Mouse (Mus musculus): Measurements from ENCODE around the gene Fam243. TPM values are rescaled to one million over a fixed set of nuclear protein-coding genes. Genes with fewer than 3 reads are reported as not detected.

Fam243 gene
- polyA plus RNA-seq, 1 experiment from 2014 or later: not detected

DNA sequence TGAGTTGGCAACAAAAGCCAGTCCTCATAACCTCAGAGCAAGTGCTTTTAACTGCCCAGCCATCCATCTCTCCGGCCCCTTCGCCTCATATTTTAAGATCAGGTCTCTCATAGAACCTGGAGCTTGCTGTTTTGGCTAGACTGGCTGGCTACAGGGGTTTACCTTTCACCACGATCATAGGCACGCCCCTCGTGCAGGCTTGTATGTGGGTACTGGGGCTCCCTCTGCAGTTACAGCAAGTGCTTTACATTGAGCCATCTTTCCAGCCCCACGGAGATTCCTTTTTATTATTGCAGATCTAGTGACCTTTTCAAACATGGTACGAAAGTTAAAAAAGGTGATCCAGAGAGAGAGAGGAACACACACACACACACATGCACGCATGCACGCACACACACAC lies 13.4 kb upstream of the Fam243 start:
- 61% methylated on average over 9 of the region's 9 CpGs for WGBS
- no peak overlapping the region for H3K4me2 ChIP-seq (ENCODE audit: low read depth, severe bottlenecking)
- H3K9me3 ChIP-seq (ENCODE audit: control insufficient read depth, low read length): no peaks in the 10 kb centered on the region
- H3K9ac ChIP-seq (ENCODE audit: low read length): no peak overlapping the region
- no peaks in the 10 kb centered on the region for H3K27me3 ChIP-seq (ENCODE audit: control insufficient read depth, insufficient read depth, low read length)
- H3K4me3 ChIP-seq (ENCODE audit: low read depth, low read length): no peak overlapping the region
- no peak for ATAC-seq (ENCODE audit: insufficient number of reproducible peaks, low FRiP score, low TSS enrichment, low read depth)
- no peak for DNase-seq (ENCODE audit: low spot score)
- H3K27ac ChIP-seq (replicated peaks; ENCODE audit: low read depth, low read length): no peak overlapping the region
- H3K36me3 ChIP-seq (ENCODE audit: control insufficient read depth, insufficient read depth, low read length): no peaks in the 10 kb centered on the region
- H3K4me1 ChIP-seq (ENCODE audit: control insufficient read depth, insufficient read depth, low read length): 0 out of 2 replicates have a peak, but pooled peaks cover 3% of the 10 kb centered on the region

GRCm38 (mm10) chr16:92330966-92331365 lies 9.7 kb upstream of the Fam243 start:
- H3K27ac ChIP-seq (replicated peaks; ENCODE audit: low read depth, low read length): no peak overlapping the region
- WGBS: 73% methylated on average over 5 of the region's 5 CpGs

DNA sequence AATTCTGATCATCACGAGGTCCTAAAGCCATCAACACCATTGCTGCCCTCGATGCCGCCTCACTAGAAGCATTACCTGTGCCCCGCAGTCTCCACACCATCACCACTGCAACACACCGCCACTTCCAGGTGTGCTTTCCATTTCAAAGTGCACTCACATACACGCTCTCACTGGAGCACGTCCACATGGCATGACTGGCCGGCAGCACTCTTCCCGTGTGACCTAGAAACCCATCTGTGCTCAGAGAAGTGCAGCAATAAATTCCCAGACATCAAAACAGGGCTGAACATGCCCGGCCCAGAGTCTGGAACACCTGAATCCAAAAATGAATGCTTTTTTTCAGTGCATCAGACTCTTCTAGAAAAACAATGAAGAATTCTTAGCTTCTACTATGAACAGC lies 6.7 kb upstream of the Fam243 start:
- Histone ChIP-seq H3K27ac (replicated peaks; ENCODE audit: low read depth, low read length) (no peak overlapping the region), H3K9me3 (ENCODE audit: control insufficient read depth, low read length) (no peaks in the 10 kb centered on the region), H3K4me1 (ENCODE audit: control insufficient read depth, insufficient read depth, low read length) (no peaks in the 10 kb centered on the region), H3K27me3 (ENCODE audit: control insufficient read depth, insufficient read depth, low read length) (no peaks in the 10 kb centered on the region), H3K4me3 (ENCODE audit: low read depth, low read length) (no peak overlapping the region), H3K9ac (ENCODE audit: low read length) (no peak overlapping the region), H3K36me3 (ENCODE audit: control insufficient read depth, insufficient read depth, low read length) (no peaks in the 10 kb centered on the region), H3K4me2 (ENCODE audit: low read depth, severe bottlenecking) (no peak overlapping the region)
- ATAC-seq (ENCODE audit: insufficient number of reproducible peaks, low FRiP score, low TSS enrichment, low read depth) (no peak), DNase-seq (ENCODE audit: low spot score) (no peak)
- WGBS: 81% methylated on average over 10 of the region's 10 CpGs

More at GRCm38 (mm10) chr16:92330966-92331365, 9.7 kb upstream of the Fam243 start:
- no peak overlapping the region for H3K4me3 ChIP-seq (ENCODE audit: low read depth, low read length)
- DNase-seq (ENCODE audit: low spot score): no peak
- no peaks in the 10 kb centered on the region for H3K4me1 ChIP-seq (ENCODE audit: control insufficient read depth, insufficient read depth, low read length)
- no peak overlapping the region for H3K4me2 ChIP-seq (ENCODE audit: low read depth, severe bottlenecking)
- H3K9ac ChIP-seq (ENCODE audit: low read length): no peak overlapping the region
- no peaks in the 10 kb centered on the region for H3K27me3 ChIP-seq (ENCODE audit: control insufficient read depth, insufficient read depth, low read length)
- no peak for ATAC-seq (ENCODE audit: insufficient number of reproducible peaks, low FRiP score, low TSS enrichment, low read depth)
- no peaks in the 10 kb centered on the region for H3K9me3 ChIP-seq (ENCODE audit: control insufficient read depth, low read length)
- no peaks in the 10 kb centered on the region for H3K36me3 ChIP-seq (ENCODE audit: control insufficient read depth, insufficient read depth, low read length)

GRCm38 (mm10) chr16:92325062-92325406 lies 3.8 kb upstream of the Fam243 start:
- DNase-seq (ENCODE audit: low spot score): no peak

GRCm38 (mm10) chr16:92324309-92325061 lies 3.2 kb upstream of the Fam243 start:
- no peaks in the 10 kb centered on the region for H3K27me3 ChIP-seq (ENCODE audit: control insufficient read depth, insufficient read depth, low read length)
- no peak overlapping the region for H3K27ac ChIP-seq (replicated peaks; ENCODE audit: low read depth, low read length)
- H3K36me3 ChIP-seq (ENCODE audit: control insufficient read depth, insufficient read depth, low read length): no peaks in the 10 kb centered on the region
- H3K4me3 ChIP-seq (ENCODE audit: low read depth, low read length): no peak overlapping the region
- ATAC-seq (ENCODE audit: insufficient number of reproducible peaks, low FRiP score, low TSS enrichment, low read depth) (no peak), DNase-seq (ENCODE audit: low spot score) (no peak)
- H3K9me3 ChIP-seq (ENCODE audit: control insufficient read depth, low read length): no peaks in the 10 kb centered on the region
- no peak overlapping the region for H3K4me2 ChIP-seq (ENCODE audit: low read depth, severe bottlenecking)
- 64% methylated on average over 7 of the region's 7 CpGs for WGBS
- H3K4me1 ChIP-seq (ENCODE audit: control insufficient read depth, insufficient read depth, low read length): no peaks in the 10 kb centered on the region
- no peak overlapping the region for H3K9ac ChIP-seq (ENCODE audit: low read length)

More at GRCm38 (mm10) chr16:92325062-92325406, 3.8 kb upstream of the Fam243 start:
- no peaks in the 10 kb centered on the region for H3K36me3 ChIP-seq (ENCODE audit: control insufficient read depth, insufficient read depth, low read length)
- H3K4me3 ChIP-seq (ENCODE audit: low read depth, low read length): no peak overlapping the region
- no peaks in the 10 kb centered on the region for H3K9me3 ChIP-seq (ENCODE audit: control insufficient read depth, low read length)
- ATAC-seq (ENCODE audit: insufficient number of reproducible peaks, low FRiP score, low TSS enrichment, low read depth): no peak
- H3K27ac ChIP-seq (replicated peaks; ENCODE audit: low read depth, low read length): no peak overlapping the region
- H3K4me2 ChIP-seq (ENCODE audit: low read depth, severe bottlenecking): no peak overlapping the region
- no peak overlapping the region for H3K9ac ChIP-seq (ENCODE audit: low read length)
- H3K4me1 ChIP-seq (ENCODE audit: control insufficient read depth, insufficient read depth, low read length): no peaks in the 10 kb centered on the region
- H3K27me3 ChIP-seq (ENCODE audit: control insufficient read depth, insufficient read depth, low read length): no peaks in the 10 kb centered on the region
- WGBS: 57% methylated on average over 1 of the region's 1 CpGs

- no peak overlapping the region for H3K27ac ChIP-seq (replicated peaks; ENCODE audit: low read depth, low read length)
- H3K4me2 ChIP-seq (ENCODE audit: low read depth, severe bottlenecking): no peak overlapping the region
- no peaks in the 10 kb centered on the region for H3K27me3 ChIP-seq (ENCODE audit: control insufficient read depth, insufficient read depth, low read length)
- no peak overlapping the region for H3K9ac ChIP-seq (ENCODE audit: low read length)
- H3K9me3 ChIP-seq (ENCODE audit: control insufficient read depth, low read length): no peaks in the 10 kb centered on the region
- DNase-seq (ENCODE audit: low spot score) (no peak), ATAC-seq (ENCODE audit: insufficient number of reproducible peaks, low FRiP score, low TSS enrichment, low read depth) (no peak)
- 79% methylated on average over 3 of the region's 3 CpGs for WGBS
- H3K36me3 ChIP-seq (ENCODE audit: control insufficient read depth, insufficient read depth, low read length): no peaks in the 10 kb centered on the region
- no peak overlapping the region for H3K4me3 ChIP-seq (ENCODE audit: low read depth, low read length)
- H3K4me1 ChIP-seq (ENCODE audit: control insufficient read depth, insufficient read depth, low read length): no peaks in the 10 kb centered on the region
Observed at GRCm38 (mm10) chr16:92320361-92320760, 880 bp downstream of the Fam243 start.

- Histone ChIP-seq H3K9me3 (ENCODE audit: control insufficient read depth, low read length) (no peaks in the 10 kb centered on the region), H3K4me1 (ENCODE audit: control insufficient read depth, insufficient read depth, low read length) (no peaks in the 10 kb centered on the region), H3K4me2 (ENCODE audit: low read depth, severe bottlenecking) (no peak overlapping the region), H3K27ac (replicated peaks; ENCODE audit: low read depth, low read length) (no peak overlapping the region), H3K4me3 (ENCODE audit: low read depth, low read length) (no peak overlapping the region), H3K27me3 (ENCODE audit: control insufficient read depth, insufficient read depth, low read length) (no peaks in the 10 kb centered on the region), H3K36me3 (ENCODE audit: control insufficient read depth, insufficient read depth, low read length) (no peaks in the 10 kb centered on the region), H3K9ac (ENCODE audit: low read length) (no peak overlapping the region)
- peak; percentile 65 for DNase-seq (ENCODE audit: low spot score)
- 68% methylated on average over 20 of the region's 20 CpGs for WGBS
- ATAC-seq (ENCODE audit: insufficient number of reproducible peaks, low FRiP score, low TSS enrichment, low read depth): no peak
Observed at GRCm38 (mm10) chr16:92319353-92320109, 1.7 kb downstream of the Fam243 start.

DNA sequence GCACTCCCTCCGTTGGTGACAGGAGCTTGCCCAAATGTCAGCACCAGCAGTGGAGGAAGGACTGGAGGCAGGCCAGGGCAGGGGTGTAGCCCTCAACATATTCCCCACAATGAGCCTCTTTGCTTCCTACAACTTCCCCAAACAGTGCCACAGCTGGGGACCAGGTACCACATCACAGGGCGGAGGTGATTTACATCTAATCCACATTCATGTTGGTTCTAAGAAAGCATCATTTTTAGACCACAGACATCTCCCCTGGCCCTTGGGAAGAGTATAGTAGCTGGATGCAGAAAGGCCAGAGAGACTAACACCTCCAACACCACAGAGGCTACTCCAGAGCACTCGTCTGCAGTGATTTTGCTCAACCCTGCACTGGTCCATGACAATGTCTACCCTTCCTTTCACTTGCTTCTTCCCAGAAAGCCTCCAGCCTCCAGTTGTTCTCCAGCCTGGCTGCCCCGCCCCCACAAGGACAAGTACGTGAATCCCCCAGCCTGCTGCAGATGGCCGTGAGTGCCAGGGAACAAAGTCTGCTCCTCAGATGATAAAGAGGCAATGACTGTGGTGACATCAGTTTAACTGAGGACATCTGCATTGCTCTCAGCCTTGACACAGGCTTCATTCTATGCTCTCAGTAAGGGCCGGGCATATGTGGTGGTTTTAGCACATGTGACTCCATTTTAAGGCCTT lies 5.0 kb downstream of the Fam243 start:
- no peaks in the 10 kb centered on the region; the same call in 1 of the 2 replicates for H3K36me3 ChIP-seq (ENCODE audit: control insufficient read depth, insufficient read depth, low read length)
- no peak overlapping the region for H3K27ac ChIP-seq (replicated peaks; ENCODE audit: low read depth, low read length)
- H3K4me1 ChIP-seq (ENCODE audit: control insufficient read depth, insufficient read depth, low read length): no peaks in the 10 kb centered on the region
- H3K4me2 ChIP-seq (ENCODE audit: low read depth, severe bottlenecking): no peak overlapping the region
- H3K9ac ChIP-seq (ENCODE audit: low read length): no peak overlapping the region
- H3K27me3 ChIP-seq (ENCODE audit: control insufficient read depth, insufficient read depth, low read length): no peaks in the 10 kb centered on the region
- DNase-seq (ENCODE audit: low spot score) (no peak), ATAC-seq (ENCODE audit: insufficient number of reproducible peaks, low FRiP score, low TSS enrichment, low read depth) (no peak)
- H3K4me3 ChIP-seq (ENCODE audit: low read depth, low read length): no peak overlapping the region
- WGBS: 73% methylated on average over 7 of the region's 7 CpGs
- H3K9me3 ChIP-seq (ENCODE audit: control insufficient read depth, low read length): no peaks in the 10 kb centered on the region
